Mouse (Mus musculus) lung, postnatal 4 days (tissue): ENCODE data around the gene Ptpn22.
"Not testable (repeated sequence)": the region's sequence is repeated elsewhere in the genome, so short reads cannot be mapped to it uniquely, and the experiment has no call there.

ENCODE experiments used
- DNase-seq, 2 experiments: peaks; one replicate each; pipeline ENCODE4 v3.0.0; 2021

Ptpn22 gene

DNA sequence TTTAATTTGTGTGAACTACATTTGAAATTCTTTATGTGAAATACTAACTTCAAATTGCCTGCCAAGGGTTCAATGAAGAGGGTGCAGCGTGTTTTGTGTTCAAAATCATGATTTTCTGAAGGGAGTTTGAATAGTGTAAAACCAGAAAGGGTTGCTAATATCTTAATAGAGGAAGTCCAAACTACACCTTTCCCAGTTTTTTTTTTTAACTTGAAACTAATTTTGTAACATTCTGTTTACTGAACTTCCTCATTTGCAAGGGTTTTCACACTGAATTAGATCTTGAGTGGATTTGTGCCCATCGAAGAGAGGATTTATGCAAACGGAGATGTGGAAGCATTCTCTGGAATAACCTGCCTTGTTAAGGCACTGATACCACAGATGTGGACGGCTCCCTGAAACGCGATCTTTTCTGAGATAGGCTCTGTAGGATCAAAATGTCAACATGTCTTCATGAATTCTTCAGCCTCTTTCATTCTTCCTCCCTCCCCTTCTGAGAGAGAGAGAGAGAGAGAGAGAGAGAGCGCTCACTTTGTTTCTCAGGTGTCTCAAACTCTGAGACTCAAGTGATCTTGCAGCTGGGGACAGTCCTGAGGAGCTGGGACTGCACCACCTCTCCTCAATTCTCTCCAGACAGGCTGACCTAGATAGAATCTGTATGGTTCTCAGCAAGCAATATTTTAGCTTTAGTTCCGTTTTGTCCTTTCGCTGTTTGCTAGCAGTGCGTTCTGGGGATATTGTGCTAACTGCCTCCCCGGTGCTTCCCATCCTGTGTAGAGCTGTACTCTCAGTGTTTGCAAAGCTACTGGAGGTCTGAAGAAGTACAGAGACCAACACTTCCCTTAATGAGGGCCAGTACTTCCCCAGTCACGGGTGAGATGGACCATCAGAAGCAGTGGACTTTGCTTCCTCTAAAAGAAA lies at the start of gene Ptpn22:
Gene Ptpn22 (plus strand): TSS at position 915 of the 921 bp plus-strand sequence.
- peak; percentile 35 to 50 for DNase-seq

DNA sequence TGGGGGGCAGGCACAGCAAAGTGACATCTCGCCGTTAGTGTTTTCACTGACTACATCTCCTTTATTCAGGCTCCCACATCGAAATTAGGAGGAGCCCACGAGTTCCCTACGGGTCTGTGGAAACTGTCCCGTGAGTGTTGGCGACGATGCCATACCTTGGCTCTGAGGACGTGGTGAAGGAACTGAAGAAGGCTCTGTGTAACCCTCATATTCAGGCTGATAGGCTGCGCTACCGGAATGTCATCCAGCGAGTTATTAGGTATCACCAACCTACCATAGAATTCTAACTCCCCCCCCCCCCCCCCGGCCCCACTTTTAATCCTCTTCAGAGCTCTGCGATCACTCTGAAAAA lies 49.8 kb upstream of the Ptpn22 start:
- no peak for DNase-seq

GRCm38 (mm10) chr3:103810967-103811366 lies 48.6 kb upstream of the Ptpn22 start:
- no peak for DNase-seq

GRCm38 (mm10) chr3:103827548-103827947 lies 32.0 kb upstream of the Ptpn22 start:
- no peak for DNase-seq

GRCm38 (mm10) chr3:103829036-103829435 lies 30.6 kb upstream of the Ptpn22 start:
- DNase-seq = no peak

GRCm38 (mm10) chr3:103830681-103831080 lies 28.9 kb upstream of the Ptpn22 start:
- not testable (repeated sequence) for DNase-seq

- no peak for DNase-seq
Observed at GRCm38 (mm10) chr3:103831146-103831545, 28.4 kb upstream of the Ptpn22 start.

DNA sequence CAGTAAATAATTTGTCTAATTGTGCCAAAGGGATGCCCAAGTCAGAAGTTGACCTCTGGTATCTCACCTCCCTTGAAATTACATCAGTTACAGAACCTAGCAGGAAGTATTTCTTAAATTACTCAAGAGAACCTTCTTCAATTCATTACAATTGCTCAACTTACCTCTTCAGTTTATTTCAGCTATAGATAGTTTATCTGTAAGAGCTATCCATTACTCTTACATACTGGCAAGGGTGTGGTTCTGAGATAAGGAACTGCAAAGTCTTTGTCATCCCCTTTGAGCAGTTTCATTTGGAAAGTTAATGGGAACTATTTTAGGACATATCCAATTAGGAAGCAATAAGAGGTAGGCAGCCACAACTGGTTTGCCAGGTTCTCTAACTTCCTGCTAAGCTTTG lies 27.2 kb upstream of the Ptpn22 start, which contains the start of gene Bcl2l15:
Gene Bcl2l15 (plus strand): TSS at position 176 of the 400 bp plus-strand sequence.
- no peak for DNase-seq

DNA sequence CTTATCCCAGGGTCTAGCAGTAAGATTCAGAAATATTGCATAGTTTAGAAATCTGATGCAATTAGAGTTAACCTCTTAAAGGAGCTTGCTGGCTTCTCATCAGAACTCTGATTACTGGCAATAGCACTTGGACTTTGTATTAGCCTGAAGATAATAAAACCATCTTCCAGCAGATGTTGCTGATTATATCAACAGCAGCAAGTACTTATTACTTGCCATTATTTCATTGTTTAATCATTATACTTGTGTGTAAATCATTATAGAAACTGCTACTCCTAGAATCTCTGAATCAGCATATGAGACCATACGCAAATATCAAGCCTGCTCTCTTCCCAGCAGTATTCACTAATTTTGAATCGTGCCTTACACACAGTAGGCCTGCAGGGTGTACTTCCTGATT lies 25.6 kb upstream of the Ptpn22 start:
- no peak for DNase-seq

GRCm38 (mm10) chr3:103835272-103835950 lies 24.2 kb upstream of the Ptpn22 start:
- DNase-seq = no peak

DNA sequence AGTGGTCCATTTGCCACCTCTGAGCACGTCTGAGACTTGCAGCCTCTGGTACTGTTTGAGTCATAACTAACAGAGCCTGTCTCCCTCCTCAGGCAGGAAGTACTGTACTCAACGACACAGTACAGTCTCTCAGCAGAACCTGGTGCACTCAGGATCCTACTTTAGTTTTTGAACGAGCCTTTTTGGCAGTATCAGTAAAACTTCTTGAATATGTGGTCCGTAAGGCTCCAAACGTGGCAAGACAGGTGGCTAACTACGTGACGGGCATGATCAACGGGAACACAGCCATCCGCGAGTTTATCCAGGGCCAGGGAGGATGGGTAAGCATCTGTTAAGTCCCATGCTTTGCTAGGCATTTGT lies 23.7 kb upstream of the Ptpn22 start:
- no peak for DNase-seq

- no peak for DNase-seq
Observed at GRCm38 (mm10) chr3:103836453-103836852, 23.1 kb upstream of the Ptpn22 start.

DNA sequence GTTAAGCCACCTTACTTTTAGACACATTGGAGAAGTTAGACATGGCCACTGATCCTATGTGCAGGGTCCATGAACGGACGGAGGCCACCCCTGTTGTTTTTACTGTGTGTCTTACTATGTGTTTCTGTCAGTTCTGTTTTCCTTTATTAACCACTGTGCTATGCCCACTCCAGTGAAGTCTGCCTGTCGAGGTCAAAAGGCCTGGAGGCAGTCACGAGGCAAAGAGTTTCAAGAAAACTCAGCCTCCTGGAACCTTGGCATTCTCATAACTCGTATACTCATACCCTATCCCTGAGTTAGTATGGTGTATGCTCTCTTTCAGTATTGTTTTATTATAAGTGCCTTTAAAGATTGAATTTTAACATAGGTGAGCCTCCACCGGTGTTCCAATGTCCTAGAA lies 19.9 kb upstream of the Ptpn22 start:
- no peak for DNase-seq

DNA sequence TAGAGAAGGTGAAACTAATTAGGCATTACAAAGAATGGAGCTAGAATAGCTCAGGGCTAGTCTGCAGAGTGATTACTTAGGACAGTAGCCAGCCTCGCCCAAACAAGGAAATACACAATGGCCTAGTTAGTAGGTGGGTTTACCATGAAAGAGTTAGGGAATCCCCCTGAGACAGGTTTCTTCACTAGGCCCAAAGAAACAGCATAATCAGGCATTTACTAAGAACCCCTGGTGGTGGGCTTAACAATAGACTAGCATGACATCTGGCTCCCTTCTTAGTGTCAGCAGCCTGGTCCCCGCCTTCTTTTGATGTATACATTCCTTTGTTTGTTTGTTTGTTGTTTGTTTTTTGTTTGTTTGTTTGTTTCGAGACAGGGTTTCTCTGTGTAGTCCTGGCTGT lies 19.4 kb upstream of the Ptpn22 start:
- not testable (repeated sequence) for DNase-seq

DNA sequence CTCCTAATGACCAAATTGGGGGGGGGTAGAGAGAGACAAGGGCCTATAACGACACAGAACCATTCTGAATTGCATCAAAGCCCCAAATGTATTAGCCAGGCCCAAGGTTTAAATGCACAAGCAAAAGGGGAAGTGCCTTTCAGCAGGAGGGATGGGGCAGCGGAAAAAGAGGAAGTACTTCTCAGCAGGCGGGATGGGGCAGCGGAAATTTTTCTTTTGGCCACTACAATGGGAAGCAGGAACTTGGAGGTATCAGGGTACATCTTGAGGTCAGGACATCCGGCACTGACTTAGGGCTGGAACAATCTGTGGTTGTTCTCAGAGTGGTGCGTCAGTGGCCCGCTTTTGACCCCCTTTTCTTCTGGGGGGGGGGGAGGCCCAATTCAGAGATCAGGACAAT lies 18.6 kb upstream of the Ptpn22 start:
- DNase-seq = not testable (repeated sequence)

GRCm38 (mm10) chr3:103850644-103851363 lies 8.8 kb upstream of the Ptpn22 start:
- no peak for DNase-seq

- no peak for DNase-seq
Observed at GRCm38 (mm10) chr3:103851481-103851880, 8.1 kb upstream of the Ptpn22 start.

DNA sequence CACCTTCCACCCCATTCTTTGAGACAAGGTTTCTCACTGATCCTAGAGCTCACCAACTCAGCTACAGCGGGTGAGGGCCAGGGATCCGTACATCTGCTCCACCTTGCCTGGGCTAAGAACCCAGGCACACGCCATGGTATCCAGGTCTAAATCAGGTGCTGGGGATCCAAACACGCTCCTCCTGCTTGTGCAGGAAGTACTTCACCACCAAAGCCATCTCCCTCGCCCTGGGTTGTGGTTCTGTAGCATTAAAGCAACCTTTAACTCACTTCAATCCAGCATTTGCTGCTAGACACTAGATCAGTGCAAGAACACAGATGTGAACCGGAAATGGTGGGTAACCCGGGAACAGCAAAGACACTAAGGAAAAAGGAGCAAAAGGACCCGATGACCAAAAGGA lies 7.7 kb upstream of the Ptpn22 start:
- DNase-seq = no peak

DNA sequence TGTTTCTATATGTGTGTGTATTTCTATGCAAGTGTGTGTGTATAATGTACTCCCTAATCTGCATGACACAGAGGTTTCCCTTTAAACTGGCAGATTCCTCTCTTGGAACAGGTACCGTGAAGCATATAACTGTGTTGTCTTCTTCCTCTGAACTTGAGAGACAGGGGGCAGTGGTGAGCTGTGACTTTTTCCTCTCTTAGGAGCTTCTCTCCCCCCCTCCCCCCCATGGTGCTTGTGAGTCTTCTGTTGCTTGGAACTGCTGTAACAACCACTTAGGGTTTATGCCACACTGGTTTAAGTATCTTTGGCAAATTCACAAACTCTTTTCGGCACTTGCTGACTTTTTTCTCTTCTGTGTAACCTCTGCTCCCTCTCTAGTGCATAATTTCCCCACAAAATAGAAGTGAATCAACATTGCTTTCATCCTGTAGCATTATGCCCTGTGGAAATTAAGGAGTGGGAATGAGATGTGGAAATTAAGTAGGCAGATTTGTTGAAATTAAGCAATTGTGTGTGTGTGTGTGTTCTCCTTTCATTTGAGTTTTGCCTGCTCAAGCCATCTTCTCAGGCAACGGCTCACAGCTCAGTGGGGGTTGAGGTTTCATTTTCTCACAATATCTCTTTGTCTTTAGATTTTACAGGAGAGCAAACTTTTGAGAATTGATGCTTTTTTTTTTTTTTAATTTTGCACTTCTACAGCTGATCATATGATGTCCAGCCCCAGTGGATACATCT lies 6.9 kb upstream of the Ptpn22 start:
- DNase-seq = peak in 1 of 2 experiments; percentile 75

- no peak for DNase-seq
Observed at GRCm38 (mm10) chr3:103853804-103854203, 5.8 kb upstream of the Ptpn22 start.

DNA sequence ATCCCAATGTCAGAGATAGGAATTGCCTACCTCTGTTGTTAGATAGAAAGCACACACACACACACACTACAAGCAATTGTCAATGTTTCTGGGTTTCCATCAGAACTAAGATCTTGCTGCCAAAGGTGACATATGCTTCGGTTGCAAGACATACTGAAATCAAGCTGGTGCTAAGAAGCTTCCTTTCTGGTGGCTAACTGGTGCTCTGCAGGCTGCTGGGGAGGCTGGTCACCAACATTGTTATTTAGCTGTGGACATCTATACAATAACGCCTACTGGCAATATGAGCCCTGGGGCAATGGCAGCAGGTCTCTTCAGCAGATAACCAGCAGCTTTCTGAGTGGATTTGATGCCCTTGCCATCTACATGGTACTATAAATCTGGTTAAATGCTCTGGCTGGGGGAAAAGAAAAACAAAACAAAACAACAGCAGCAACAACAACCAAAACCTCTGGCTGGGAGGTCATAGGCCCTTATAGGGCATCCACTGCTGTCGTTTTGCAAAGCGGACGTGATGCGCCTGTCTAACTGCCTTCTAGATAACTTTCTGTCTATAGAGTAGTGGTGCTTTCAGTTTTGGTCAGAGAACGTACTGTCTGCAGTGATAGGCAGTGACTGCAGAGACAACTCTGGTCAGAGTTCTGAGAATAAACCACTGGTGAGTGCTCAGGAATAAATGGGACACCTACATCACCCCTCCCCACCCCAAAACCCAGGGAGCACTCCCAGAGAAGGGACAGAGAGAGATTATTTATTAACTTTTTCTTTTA lies 2.4 kb upstream of the Ptpn22 start:
- no peak for DNase-seq

DNA sequence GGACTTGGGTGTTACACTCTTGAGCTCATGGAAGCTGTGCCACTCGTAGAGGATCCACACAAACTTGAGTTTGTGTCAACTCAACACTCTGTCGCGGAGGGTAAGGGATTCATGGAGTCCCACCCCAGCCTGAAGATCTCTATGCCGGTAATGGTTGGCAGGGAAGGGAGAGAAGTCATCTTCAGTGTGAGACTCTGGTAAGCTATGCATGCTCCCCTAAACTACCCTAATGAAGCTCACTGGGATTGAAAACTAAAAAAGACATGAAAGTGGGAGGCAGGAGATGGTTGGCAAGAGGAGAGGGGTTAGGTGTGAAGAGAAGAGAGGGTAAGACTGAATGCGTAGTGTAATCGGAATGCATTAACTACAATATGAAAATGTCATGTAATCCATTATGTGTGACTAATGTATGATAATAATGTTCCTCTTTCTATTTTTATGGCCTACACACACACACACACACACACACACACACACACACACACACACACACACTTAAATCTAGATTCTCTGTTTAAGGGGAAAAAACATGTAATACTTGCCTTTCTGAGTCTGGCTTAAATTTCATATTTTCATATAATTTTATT lies 1.5 kb upstream of the Ptpn22 start:
- DNase-seq = no peak
